Mouse (Mus musculus): ENCODE data around the gene Myo1g.

Gene Myo1g

DNA sequence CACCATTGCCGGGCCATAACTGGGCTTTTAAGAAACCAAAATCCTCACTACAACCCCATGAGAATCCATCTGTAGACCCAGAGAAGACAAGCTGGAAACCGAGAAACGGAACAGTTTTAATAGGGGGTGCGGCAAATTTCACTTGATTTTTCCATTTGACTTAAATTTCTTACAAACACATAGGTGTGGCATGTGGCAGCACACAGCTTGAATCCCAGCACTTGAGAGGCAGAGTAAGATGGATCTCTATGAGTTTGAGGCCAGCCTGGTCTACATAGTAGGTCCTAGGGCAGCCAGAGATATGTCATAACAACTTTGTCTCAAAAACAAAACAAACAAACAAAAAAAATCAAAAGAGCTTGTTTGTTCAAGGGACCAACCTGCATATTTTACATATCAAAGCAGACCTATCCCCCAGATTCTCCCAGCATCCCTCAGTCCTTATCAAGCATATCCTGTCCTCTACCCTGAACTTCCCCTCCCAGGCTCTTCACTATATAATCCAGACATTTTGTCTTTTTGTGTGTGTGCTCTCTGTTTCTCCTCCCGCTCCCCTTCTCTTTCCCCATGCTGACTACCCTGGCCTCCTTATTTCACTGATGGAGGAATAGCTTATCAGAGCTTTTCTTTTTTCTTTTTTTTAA lies 32.6 kb downstream of the Myo1g start:
- peak; percentile 50 for DNase-seq (ENCODE audit: low read depth, low spot score)

DNA sequence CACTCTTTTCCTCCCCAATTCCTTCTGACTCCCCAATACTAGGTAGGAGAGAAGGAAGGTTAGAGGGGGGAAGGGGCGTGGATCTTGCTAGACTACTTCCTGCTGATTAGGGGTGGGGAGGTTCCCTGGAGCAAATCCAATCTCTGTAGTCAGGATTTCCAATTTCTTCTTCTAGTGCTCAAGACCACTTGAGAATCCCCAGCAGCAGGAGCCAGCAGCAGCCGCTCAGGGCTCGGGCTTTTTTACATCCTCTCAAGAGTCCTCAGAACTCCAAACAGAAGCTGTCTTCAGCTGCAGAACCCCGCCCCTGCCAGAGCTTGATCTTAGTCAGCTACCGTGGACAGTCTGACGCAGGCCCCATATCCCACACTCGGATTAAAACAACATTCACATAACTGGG lies 33.3 kb downstream of the Myo1g start:
- DNase-seq (ENCODE audit: low read depth, low spot score) = peak; percentile 76

DNA sequence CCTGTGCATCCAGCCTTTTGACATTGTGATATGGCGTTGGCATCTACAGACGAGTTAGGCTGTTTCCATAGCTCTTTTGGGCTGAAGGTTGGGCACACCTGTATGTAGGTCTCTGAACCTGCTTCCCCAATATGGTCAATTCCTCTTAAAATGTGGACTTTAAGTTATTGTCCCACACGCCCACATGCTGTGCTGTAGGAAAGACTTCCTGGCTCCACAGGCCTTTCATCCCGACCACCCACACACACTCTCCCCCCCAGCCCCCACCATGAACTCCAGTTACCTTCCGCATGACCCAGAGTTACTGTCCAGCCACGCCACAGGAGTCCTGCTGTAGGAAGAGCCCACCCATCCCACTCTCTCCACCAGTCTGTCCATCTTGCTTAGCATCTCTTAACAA lies 33.8 kb downstream of the Myo1g start:
- peak; percentile 76 for DNase-seq (ENCODE audit: low read depth, low spot score)

DNA sequence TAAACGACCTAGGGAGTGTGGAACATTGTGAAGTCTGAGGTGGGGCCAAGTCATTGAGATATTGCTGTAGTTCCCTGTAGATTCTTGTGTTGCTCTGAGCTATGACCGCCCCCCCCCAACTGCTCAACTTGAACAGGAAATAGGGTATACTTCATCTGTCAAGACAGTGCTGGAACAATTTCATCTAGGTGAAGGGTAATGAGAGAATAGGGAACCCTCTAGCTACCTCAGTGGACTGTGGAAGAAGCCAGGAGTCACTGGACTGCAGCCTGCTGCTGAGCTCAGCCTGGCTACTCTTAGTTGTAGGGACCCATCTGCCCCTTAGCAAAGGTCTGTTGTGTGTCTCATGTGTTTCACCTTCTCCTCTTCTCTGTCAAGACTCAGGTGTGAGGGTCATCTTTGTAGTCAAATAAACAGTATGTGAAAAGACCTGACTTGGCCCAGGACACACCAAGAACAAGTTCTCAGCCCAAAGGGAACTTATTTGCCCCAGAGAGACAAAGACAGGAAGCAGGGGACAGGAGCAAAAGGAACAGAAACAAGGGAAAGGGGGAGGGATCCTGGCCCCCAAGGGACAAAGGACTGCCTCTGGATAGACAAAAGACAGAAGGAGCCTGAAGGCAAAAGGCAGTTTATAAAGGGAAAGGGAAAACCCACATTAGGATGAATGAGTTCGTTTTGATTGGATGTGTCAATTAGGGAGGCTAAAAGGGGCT lies 36.4 kb downstream of the Myo1g start:
- no peak for DNase-seq (ENCODE audit: low read depth, low spot score)

DNA sequence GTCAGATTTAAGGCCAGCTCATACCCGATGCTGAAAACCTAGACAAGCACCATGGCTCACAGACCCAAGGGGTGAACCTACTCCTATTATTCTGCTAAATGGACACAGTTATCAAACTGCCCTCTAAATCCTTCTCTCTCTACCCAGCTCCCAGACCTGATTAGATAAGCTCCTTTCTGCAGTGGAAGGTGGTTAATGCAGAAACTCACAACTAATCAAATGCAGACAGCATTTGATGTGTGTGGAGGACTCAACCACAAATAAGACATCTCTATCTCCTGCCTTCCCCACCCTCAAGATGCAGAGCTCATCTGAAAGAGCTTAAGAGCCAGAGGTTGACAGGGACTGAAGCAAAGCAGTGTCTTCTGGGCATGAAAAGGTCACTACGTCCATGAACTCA lies 37.7 kb downstream of the Myo1g start:
- DNase-seq (ENCODE audit: low read depth, low spot score) = no peak

DNA sequence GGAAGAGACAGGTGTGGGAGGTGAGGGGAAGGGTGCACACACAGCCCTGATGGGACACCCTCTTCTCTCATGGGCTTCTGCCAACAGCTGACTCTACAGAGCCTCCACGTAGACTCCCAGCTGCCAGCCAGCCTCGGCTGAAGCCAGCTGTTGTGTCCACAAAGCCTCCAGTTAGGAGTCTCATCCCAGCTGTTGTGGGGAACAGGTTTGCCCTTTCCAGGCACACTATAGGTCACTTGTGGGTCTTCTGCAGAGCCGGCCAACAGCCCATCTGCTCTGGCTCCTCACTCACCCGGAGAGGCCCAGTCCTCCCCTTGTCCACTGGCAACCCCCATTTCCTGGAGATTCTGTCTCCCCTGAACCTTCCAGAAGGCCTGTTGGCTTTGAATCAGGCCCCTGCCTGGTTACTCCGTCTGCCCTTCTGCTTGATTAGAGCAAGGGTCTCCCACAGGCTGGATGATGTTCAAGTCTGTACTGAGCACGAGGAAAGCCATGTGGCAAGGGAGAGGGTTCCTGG lies 39.0 kb downstream of the Myo1g start:
- no peak for DNase-seq (ENCODE audit: low read depth, low spot score)

DNA sequence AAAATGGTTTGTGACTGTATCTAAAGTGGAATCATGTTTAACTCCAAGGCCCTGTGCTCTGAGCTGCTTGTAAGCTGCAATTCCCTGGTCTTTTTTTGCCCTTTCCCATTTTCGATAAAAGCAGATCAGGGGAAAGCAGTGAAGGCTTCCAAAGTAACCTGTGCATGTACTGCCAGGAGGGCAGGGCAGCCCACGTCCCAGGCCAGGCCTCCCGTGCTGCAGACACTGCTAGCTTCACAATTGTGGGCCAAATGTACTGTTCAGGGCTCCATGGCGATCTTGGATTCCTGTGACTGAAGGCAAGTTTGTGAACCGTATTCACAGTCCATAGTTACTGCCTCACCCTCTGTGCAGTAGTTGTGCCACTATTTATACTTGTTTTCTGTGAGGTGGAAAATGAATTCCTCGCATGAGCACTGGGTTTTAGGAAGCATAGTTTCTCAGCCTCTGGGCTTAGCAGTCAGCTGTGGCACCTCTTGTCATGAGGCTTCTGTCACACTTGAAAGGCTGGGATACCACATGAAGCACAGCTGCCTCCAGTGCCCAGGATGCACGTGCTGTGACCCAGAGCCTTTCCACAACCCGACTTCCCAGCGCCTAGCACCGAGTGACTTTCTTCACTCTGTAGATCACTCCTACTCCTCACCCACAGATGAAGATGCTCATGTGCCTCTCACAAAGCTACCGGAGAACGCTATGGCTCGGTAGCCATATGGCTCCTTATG lies 39.9 kb downstream of the Myo1g start:
- DNase-seq (ENCODE audit: low read depth, low spot score) = no peak

DNA sequence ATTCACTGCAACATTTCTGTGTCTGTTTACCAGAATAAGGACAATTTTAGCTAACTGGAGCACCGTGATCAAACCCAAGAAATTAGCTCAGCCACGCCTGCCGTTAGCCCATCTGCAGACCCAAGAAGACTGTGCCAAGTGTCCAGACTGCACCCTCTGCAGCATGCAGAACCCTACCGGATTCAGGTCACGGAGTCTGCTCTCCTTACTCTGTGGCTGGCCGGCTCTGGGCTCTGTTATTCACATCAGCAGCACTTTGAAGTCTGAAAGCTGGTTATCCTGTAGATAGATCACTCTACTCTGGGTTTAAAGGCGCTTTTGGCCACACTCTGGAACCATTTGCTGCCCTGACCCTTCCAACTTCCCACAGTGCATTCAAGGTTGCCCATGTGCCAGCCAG lies 40.6 kb downstream of the Myo1g start:
- no peak for DNase-seq (ENCODE audit: low read depth, low spot score)

DNA sequence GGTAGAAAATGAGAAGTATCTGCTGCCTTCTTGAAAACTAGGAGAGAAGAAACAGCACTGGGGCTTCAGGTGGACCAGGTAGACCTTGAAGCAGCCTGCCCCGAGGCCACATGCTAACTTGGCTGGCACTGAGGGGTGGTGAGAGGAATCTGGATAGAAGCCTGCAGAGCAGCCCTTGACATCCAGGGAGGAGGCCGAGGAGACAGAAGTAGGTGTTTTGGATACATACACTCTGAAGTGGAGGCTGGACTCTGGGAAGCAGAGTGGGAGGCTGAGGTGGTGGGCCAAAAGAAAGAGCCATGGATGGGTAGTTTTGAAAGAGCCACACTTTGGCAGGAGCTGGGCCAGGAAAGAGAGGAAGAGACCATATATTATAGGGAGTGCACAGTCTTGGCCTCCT lies 41.5 kb downstream of the Myo1g start:
- no peak for DNase-seq (ENCODE audit: low read depth, low spot score)

DNA sequence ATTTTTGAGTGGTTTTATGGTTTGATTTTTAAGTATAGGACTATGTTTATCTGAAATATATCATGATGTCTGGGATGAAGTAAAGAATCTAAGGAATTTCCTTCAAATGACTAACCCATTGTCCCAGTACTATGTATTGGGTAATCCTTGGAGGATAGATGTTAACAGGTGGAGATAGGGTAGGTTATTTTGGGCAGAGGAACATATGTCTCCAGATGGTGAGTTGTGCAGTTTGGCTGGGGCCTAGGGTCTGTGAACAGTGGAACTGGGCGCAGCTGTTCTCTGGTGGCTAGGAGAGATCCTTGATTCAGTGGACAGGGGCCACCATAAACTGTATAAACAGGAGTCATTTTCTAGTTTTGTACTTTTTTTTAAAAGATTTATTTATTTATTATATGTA lies 43.4 kb downstream of the Myo1g start:
- DNase-seq (ENCODE audit: low read depth, low spot score) = no peak

DNA sequence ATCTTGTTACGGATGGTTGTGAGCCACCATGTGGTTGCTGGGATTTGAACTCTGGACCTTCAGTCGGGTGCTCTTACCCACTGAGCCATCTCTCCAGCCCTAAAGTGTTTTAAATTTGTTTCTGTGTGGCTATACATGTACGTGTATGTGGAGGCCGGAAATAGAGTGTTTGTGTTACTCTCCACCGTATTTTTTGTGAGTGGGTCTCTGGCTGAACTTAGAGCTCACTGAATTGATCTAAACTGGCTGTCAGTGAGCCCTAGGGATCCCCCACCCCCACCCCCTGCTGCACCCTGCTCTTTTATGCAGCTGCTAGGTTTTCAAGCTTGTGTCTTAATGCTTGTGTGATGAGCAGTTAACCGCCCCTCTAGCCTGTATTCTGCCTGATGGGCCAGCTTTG lies 43.9 kb downstream of the Myo1g start:
- DNase-seq (ENCODE audit: low read depth, low spot score) = no peak

DNA sequence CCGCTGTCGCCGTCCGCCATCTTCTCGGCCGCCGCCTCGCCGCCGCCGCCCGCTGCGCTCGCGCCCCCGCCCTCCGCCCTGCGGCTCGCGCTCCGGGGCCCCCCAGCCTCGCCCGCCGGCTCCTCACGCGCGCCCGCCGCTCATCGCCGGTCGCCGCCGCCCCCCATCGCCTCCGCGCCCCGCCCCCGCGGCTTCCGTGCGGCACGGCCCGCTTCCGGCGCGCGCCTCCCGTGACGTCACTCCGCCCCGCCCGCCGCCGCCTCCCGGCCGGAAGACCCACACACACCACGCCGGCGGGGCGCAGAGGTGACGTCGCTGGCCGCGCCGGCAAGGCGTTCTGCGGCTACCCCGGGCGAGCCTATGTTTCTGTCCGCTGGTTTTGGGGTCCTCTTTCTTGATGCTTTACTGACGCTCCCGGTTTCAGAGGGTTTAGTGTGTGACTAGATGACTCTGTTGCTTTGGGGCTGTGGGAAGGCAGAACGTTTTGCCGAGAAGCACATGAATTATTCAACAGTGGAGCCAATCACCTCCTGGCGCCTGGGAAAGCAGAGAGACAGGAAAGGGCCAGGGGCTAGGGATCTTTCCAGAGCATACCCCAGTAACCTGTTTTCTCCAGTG lies 44.8 kb downstream of the Myo1g start, which contains the start of gene Purb:
Gene Purb, minus strand, starts transcription at position 51 of the 618 bp plus-strand sequence.
- peak; percentile 79 for DNase-seq (ENCODE audit: low read depth, low spot score)

DNA sequence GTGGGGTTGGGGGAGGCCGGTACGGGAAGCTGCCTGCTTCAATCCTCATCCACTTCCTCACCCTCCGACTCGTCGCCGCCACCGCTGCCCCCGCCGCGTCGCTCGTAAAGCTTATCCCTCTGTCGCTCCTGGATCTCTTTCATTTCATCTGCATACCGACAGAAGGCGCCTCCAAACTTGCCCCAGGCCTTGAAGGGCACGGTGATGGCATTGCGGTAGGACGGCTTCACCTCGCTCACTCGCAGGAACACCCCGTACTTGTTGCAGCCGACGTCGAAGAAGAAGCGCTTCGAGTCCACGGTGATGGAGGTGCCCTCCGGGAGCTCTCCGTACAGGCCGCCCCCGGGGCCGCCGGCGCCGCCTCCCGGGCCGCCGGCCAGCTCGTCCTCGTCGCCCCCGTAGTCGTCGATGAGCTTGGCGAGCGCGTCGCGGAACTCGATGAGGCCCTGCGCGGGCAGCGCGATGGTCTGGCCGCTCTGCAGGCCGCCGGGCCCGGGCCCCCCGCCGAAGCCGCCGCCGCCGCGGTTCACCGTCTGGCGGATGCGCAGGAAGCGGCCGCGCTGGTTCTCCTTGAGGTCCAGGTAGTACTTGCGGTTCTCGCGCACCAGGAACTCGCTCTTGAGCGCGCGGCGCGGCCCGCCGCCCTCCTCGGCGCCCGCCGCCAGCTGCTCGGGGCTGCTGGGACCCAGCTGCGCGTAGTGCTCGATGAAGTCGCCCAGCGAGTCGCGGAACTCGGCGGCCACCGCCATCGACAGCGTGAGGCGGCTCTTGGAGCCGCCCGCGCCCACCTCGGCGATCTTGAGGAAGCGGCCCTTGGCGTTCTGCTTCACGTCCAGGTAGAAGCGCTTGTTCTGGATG lies 45.7 kb downstream of the Myo1g start:
- peak; percentile 52 for DNase-seq (ENCODE audit: low read depth, low spot score)

DNA sequence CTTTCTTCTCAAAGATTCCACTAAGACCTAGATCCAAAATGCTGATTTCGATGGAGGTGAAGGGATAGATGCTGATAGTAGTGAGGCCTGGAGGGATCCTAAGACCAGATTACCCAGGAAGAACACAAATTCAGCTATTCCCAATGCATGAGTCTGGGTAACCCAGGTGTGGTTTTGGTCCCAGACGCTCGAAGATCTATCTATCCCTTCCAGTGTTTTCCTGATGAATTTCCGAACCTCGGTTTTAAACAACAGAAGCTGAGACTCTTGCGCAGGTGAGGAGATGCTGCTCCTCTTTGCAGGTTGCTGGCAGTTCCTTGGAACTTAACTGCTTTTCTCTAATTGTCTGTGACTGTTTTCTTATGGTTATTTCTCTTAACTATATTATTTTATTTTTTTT lies 46.4 kb downstream of the Myo1g start:
- DNase-seq (ENCODE audit: low read depth, low spot score) = no peak

DNA sequence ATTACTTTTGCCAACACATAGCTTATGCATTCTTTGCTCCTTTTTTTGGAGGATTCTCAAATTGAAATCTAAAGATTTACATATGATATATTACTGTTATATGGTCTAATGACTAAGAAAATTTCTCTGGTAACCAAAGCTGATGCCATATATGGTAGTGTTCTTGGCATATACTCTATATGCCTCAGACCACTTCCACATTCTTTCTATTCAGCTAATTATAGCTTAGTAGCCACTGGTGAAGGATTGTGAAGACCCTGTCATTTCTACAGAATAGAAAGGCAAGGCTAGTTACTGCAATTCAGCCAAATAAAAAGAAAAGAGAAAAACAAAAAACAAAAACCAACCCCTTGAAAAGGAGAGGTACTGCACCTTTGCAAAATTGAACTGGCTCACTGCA lies 48.7 kb downstream of the Myo1g start:
- DNase-seq (ENCODE audit: low read depth, low spot score) = no peak

DNA sequence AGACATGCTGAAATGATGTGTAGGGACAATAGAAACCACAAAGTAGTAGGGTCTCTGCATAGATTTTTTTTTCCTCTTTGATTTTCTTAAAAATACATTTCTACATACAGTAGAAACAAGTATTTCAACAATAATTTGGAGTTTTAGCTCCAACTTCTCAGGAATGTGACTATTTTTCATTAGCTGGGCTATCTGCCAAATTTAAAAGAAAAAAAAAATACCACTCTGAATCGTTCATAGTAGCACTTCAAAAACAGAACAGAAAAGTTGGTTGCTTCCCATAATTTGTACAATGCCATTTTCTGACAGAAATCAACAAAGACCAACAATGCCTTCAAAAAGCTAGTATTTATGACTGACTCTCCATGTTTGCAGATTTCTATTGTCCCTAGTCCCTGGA lies 49.3 kb downstream of the Myo1g start:
- no peak for DNase-seq (ENCODE audit: low read depth, low spot score)

DNA sequence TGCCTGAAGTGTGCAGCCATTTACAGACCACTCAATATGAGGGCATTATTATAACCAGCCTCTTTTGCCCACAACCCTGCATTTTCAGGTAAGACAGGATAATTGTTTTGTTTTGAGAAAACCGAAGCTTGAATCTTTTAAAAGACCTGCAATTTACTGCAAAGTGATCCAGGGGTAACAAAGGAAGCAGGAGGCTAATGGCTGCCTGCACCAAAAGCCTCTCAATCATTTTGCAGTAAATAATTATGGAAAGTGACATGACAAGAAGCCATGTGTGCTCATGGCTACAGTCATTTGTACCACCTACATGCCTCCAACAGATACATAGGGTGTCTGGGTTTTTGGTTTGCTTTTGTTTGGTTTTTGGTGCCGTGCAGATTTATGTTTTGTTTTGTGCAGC lies 49.7 kb downstream of the Myo1g start:
- DNase-seq (ENCODE audit: low read depth, low spot score) = no peak

DNA sequence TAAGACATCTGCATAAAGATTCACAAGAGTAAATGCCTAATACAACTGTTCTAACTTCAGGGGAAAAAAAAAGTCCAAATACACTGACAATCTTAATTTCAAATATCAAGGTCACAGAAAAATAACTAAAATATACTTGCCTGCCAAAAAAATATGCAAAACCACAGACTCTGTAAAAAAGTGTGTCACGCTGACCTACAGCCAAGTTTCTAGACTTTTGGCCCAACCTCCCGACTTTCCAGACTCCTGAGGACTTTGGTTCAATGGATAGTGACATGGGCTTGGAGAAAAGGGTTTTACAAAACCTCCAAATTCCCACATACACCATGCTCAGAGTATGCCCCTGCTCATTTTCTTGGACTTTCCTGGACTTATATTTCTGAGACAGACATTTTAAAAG lies 52.2 kb downstream of the Myo1g start:
- no peak for DNase-seq (ENCODE audit: low read depth, low spot score)

DNA sequence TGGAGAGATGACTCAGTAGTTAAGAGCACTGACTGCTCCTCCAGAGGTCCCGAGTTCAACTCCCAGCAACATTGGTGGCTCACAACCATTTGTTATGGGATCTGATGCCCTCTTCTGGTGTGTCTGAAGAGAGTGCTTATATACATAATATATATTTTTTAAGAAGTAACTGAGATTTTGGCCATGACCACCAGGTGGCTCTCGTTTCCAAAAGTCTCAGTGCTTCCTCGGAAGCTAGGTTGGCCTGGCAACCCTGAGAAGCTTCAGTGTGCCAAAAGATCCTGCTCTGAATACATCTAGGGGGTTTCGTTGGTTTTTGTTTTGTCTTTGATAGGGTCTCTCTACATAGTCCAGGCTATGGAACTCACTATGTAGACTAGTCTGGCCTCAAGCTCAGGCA lies 55.6 kb downstream of the Myo1g start:
- peak; percentile 69 for DNase-seq (ENCODE audit: low read depth, low spot score)

DNA sequence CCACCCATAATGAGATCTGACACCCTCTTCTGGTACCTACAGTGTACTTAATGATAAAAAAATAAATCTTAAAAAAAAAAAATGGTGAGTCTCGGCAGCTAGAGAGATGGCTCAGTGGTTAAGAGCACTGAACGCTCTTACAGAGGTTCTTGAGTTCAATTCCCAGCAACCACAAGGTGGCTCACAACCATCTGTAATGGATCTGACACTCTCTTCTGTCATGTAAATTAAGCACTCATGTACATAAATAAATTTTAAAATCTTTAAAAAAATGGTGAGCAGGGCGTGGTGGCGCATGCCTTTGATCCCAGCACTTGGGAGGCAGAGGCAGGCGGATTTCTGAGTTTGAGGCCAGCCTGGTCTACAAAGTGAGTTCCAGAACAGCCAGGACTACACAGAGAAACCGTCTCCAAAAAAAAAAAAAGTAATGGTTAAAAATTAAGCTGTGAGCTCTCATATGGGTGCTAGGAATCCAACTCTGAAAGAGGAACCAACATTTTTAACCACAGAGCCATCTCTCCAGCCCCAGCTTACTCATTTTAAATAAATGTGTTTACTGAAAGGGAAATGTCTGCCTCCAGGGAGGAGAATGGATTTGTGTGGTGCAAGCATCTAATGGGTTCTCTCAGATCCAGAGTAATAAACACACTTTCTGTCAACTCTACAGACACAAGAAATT lies 57.5 kb downstream of the Myo1g start:
- peak; percentile 55 for DNase-seq (ENCODE audit: low read depth, low spot score)

Data from ES-CJ7 (cell line).